Mouse (Mus musculus) liver, adult 2 months (tissue): ENCODE measurements at regions not wholly inside any gene's neighbourhood (a gene's known extent, or its start where the extent isn't known, plus 50 kb on each side); places are given as distances from the start of the nearest gene placed in this dataset.

Experiments used
- DNase-seq: peaks from one replicate; pipeline ENCODE4 v3.0.0-alpha.2; 2011; ENCODE audit warnings: low read depth, low spot score; ENCODE audit errors: extremely low read depth
- H3K27ac ChIP-seq: fragments of 200-500 bp; replicated peaks from 2 replicates; pipeline ENCODE4 v1.5.1; 2012; ENCODE audit warnings: low read depth, mild to moderate bottlenecking, control low read depth, inconsistent platforms, low read length; ENCODE audit not compliant: insufficient read depth
- H3K27me3 ChIP-seq: fragments of 200-500 bp; 2 replicates; pipeline ENCODE4 v1.6.1; 2012; ENCODE audit warnings: mild to moderate bottlenecking, moderate library complexity, low read length, inconsistent platforms; ENCODE audit not compliant: control insufficient read depth, insufficient read depth
- H3K36me3 ChIP-seq: fragments of 200-500 bp; 2 replicates; pipeline ENCODE4 v1.6.1; 2012; ENCODE audit warnings: low read length, inconsistent platforms; ENCODE audit not compliant: control insufficient read depth, insufficient read depth
- H3K4me1 ChIP-seq: fragments of 200-500 bp; 2 replicates; pipeline ENCODE4 v1.6.1; 2011; ENCODE audit warnings: low read length; ENCODE audit not compliant: control insufficient read depth, insufficient read depth
- H3K4me3 ChIP-seq: fragments of 200-500 bp; 2 replicates; pipeline ENCODE4 v1.5.1; 2011; ENCODE audit warnings: low read depth, mild to moderate bottlenecking, control low read depth, low read length, moderate library complexity; ENCODE audit not compliant: insufficient read depth
- H3K79me2 ChIP-seq: fragments of 200-500 bp; 2 replicates; pipeline ENCODE4 v1.6.1; 2012; ENCODE audit warnings: inconsistent platforms, mild to moderate bottlenecking, low read length, moderate library complexity; ENCODE audit not compliant: control insufficient read depth, insufficient read depth
- H3K9ac ChIP-seq: fragments of 200-500 bp; 2 replicates; pipeline ENCODE4 v1.6.1; 2012; ENCODE audit warnings: low read depth, mild to moderate bottlenecking, control low read depth, inconsistent platforms, low read length
- CTCF ChIP-seq: fragments of 200-500 bp; IDR thresholded peaks from 2 replicates; pipeline ENCODE4 v1.5.1; 2011; ENCODE audit warnings: low read depth, low read length, control low read depth
- POLR2A ChIP-seq: fragments of 200-500 bp; IDR thresholded peaks from 2 replicates; pipeline ENCODE4 v1.6.1; 2011; ENCODE audit warnings: low read length, control low read depth; ENCODE audit not compliant: insufficient read depth; ENCODE audit errors: extremely low read depth
- WGBS: fragments of 180-500 bp; shearing (Covaris S2); methylation state at CpG from one replicate; pipeline ENCODE4 v1.1.7; 2018; 5-methylcytosine and 5-hydroxymethylcytosine counted together

GRCm38 (mm10) chr11:42067788-42068187 is 67.1 kb upstream of the Gabrg2 start:
- no peak overlapping the region for H3K4me3 ChIP-seq
- no peak overlapping the region for H3K9ac ChIP-seq
- H3K36me3 ChIP-seq: no peaks in the 10 kb centered on the region
- TF ChIP-seq POLR2A (no peak), CTCF (no peak)
- no peak overlapping the region for H3K27ac ChIP-seq
- peak; percentile 24 for DNase-seq
- no peaks in the 10 kb centered on the region for H3K4me1 ChIP-seq
- no peaks in the 10 kb centered on the region for H3K79me2 ChIP-seq
- WGBS: 10% methylated on average over 5 of the region's 5 CpGs
- H3K27me3 ChIP-seq: no peaks in the 10 kb centered on the region

DNA sequence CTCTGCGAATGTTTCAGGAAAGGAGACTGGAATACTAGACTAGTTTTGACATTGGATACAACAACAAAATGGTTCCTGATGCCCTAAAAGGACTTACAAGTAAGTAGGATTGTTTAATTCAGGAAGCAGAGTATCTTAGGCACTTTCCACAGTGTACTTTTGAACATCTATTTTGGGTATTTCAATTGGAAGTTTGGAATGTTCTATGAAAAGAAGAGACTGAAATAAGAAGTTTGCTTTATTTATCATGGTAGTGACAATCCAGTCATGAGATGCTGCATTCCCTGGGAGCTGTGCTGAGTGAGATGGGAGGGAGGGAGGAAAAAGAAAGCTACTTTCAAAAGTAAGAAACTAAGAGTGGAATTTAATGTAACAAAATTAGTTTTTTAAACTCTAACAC is 50.9 kb upstream of the Gabrg2 start:
- H3K27me3 ChIP-seq: no peaks in the 10 kb centered on the region
- no peaks in the 10 kb centered on the region for H3K36me3 ChIP-seq
- no peak overlapping the region for H3K4me3 ChIP-seq
- WGBS: 56% methylated on average over 1 of the region's 1 CpGs
- no peaks in the 10 kb centered on the region for H3K79me2 ChIP-seq
- no peak for DNase-seq
- TF ChIP-seq CTCF (no peak), POLR2A (no peak)
- no peak overlapping the region for H3K27ac ChIP-seq
- H3K4me1 ChIP-seq: no peaks in the 10 kb centered on the region
- no peak overlapping the region for H3K9ac ChIP-seq
